Mouse (Mus musculus): ENCODE results near the gene Pdk1.

DNA sequence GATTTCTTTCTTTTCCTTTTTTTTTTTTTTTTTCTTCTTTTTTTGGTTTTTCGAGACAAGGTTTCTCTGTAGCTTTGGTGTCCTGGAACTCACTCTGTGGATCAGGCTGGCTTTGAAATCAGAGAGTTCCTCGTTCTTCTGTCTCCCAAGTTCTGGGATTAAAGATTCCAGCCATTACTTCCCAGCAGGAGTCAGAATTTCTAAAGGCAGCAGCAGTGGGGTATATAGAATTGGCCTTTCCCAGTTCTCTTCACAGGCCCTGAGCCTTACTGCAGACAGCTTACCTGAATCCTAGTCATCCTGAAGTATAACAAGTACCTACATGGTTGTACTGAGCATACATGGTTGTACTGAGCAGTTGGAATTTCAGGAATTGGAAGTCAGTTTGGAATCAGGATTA, 1.8 kb downstream of the Pdk1 start:
- TF ChIP-seq EP300 (IDR thresholded peaks at IDR 0.05; ENCODE audit: low read depth) (no peak), CTCF (IDR thresholded peaks at IDR 0.05; ENCODE audit: low read depth) (no peak)

Data from liver, embryonic 14.5 days (tissue).